Mouse (Mus musculus) cerebellum, adult 18-20 months (tissue): ENCODE data around the gene Icam4.
"Not testable (repeated sequence)": the region's sequence is repeated elsewhere in the genome, so short reads cannot be mapped to it uniquely, and the experiment has no call there.

Experiments used
- DNase-seq, 2 experiments: peaks; one replicate each; pipeline ENCODE4 v3.0.0; 2021

The Icam4 gene

GRCm38 (mm10) chr9:21029291-21030054, at the start of gene Icam4:
TSS of gene Icam4 (plus strand) at chr9:21029373.
- peak; percentile 50 to 58 for DNase-seq

- DNase-seq = no peak
Measured at GRCm38 (mm10) chr9:20979769-20980168, 49.4 kb upstream of the Icam4 start.

DNA sequence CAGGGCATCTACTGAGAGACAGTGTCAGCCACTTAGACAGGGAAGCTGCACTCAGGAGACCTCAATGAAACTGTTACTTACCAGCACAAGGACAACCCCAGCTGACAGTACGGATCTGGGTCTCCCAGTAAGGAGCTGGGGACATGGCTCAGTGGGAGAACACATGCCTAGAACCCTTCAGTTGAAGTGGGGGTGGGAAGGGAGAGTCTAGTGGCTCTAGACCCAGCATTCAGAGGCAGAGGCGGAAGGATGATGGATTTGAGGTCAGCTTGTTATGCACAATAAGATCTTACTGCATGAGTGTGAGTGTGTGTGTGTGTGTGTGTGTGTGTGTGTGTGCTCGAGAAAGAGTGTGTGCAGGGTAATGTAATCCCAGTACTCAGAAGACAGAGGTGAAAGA, 47.0 kb upstream of the Icam4 start:
- DNase-seq = no peak

GRCm38 (mm10) chr9:20983169-20983568, 46.0 kb upstream of the Icam4 start:
- DNase-seq = no peak

DNA sequence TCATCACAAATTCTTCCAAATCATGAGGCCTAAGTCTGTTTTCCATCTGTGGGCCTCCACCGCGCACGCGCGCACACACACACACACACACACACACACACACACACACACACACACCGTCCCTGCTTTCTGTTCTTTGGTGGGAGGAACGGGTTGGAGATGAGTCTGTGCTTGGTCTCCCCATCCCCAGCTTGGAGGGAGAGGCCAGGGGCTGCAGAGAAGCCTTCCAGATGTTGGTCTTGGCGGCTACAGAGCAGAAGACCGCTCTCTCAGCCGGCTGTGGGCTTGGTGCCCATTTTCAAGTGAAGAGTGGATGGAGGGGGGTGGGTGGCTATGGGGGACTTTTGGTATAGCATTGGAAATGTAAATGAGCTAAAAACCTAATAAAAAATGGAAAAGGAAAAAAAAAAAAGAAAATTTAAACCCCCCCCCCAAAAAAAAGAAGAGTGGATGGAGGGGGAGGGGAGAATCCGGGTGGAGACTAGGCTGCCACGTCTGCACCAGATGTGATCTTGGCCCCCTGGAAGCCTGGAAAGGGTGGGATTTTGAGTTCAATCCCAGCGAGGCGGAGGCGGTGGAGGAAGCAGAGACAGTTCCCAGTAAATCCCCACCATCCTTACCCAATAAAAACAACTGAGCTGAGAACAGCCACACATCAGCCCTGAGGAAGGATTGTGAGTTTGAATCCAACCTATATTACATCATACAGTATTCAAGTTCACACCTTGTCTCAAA, 42.1 kb upstream of the Icam4 start:
- DNase-seq = no peak

DNA sequence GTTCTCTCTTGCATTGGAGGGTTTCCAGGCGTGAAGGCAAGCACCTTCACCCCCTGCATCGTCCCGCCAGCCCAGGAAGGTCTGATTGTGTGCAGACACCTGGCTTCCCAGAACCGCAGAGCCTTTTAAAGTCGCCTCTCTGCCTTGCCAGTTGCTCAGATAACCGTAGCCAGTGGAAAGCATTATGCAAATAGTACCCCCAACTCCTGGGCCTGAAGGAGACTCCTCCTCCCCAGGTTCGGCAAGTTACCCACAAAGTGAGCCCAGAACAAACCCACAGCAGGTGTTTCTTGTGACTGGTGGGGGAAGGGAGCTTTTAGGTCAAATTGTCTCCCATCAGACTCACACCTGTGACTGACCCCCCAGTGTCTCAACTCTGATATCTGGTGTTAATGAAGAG, 41.2 kb upstream of the Icam4 start:
- DNase-seq = no peak

DNA sequence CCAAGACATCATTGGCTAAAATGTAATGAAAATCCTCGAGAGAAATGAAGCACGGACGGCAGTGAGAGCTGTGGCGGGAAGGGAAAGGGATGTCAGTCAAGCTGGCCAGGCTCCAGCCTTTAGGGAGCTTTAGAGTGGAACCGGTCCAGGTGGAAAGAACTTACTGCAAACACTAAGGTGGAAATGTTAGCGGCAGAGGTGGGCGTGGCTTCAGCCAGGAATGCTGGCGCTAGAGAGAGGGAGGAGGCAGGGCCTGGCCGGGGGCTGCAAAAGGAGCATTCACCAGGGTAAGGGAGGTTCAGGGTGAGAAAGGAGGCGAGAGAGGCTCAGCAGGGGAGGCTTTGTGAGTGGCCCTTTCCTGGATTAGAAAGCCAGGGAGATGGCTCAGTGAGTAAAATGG, 38.3 kb upstream of the Icam4 start:
- peak in 1 of 2 experiments; percentile 17 for DNase-seq

- DNase-seq = no peak
Measured at GRCm38 (mm10) chr9:20991587-20991986, 37.6 kb upstream of the Icam4 start.

GRCm38 (mm10) chr9:20993165-20993898, 35.8 kb upstream of the Icam4 start:
- no peak for DNase-seq

- DNase-seq = no peak
Measured at GRCm38 (mm10) chr9:20995069-20995468, 34.1 kb upstream of the Icam4 start.

- no peak for DNase-seq
Measured at GRCm38 (mm10) chr9:20997065-20997464, 32.1 kb upstream of the Icam4 start.

DNA sequence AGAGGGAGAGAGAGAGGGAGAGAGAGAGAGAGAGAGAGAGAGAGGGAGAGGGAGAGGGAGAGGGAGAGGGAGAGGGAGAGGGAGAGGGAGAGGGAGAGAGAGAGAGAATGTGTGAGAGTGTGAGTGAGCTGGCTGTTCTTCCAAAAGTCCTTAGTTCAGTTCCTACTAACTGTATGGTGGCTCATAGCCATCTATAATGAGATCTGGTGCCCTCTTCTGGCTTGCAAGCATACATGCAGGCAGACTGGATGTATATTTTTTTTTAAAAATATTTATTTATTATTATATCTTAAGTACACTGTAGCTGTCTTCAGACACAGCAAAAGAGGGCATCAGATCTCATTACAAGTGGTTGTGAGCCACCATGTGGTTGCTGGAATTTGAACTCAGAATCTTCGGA, 30.8 kb upstream of the Icam4 start:
- DNase-seq = not testable (repeated sequence)

DNA sequence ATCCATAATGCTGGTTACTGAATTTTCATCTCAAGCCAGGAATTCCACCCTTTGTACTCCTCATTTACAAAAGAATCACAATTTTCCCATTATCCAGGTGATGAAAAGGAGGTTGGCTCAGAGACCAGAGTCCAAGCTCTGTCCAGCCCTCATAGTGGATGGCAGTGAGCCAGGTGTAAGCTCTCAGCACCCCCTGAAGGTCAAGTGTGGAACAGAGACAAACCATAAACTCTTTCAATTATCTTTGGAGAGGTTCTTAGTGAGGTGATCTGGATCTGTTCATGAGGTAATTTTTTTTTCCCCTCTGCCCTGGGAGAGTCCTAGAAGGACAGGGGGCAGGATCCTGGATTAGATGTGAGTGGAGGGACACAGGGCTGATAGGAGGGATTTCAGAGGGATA, 28.4 kb upstream of the Icam4 start:
- no peak for DNase-seq

GRCm38 (mm10) chr9:21001651-21002200, 27.4 kb upstream of the Icam4 start:
- DNase-seq = no peak

GRCm38 (mm10) chr9:21002270-21002626, 26.9 kb upstream of the Icam4 start:
- DNase-seq = no peak

DNA sequence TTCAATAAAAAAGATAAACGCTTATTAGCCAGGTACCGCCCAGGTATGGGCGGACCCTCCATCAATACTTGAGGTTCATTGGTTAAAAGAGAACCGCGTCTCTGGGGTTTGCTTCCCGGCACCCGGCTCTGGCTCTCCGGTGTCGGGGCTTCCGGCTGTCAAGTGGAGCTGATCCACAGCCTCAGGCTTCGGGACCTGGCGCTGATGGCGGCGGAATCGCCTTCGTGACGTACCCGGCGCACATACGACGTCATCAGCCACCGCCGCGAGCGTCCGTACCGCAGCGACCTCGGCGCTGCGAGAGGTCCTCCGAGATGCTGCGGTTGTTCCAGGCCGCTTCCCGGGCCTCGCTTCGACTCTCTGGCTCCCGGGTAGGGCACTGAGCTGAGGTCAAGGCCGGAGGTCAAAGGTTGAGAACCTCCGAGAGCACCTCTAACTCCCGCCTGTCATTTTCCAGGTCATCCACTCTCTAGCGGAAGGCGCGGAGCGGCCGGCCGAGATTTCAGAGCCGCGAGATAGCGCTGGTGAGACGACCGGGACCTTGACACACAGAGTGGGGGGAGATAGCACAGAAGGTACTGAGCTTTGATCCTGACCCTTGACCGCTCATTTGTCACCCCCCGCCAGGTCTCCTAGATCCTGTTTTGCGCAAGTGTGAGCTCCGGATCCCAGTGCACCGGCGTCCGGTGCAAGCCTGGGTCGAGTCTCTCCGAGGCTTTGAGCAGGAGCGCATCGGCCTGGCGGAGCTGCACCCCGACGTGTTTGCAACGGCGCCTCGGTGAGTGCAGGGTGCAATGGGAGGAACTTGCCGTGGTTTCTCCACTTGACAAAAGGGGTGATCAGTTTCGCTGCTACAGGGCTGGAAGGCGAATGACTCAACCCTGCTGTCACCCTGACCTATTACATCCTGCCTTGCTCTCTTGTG, 26.3 kb upstream of the Icam4 start, which contains the start of gene Mrpl4:
Gene Mrpl4 (plus strand): TSS at position 112 of the 925 bp plus-strand sequence.
- peak; percentile 89 to 94 for DNase-seq

GRCm38 (mm10) chr9:21007313-21007952, 21.7 kb upstream of the Icam4 start:
- DNase-seq = no peak

GRCm38 (mm10) chr9:21008007-21008406, 21.2 kb upstream of the Icam4 start:
- no peak for DNase-seq

GRCm38 (mm10) chr9:21010362-21010761, 18.8 kb upstream of the Icam4 start:
- DNase-seq = no peak

- not testable (repeated sequence) for DNase-seq
Measured at GRCm38 (mm10) chr9:21010939-21011541, 18.1 kb upstream of the Icam4 start.

DNA sequence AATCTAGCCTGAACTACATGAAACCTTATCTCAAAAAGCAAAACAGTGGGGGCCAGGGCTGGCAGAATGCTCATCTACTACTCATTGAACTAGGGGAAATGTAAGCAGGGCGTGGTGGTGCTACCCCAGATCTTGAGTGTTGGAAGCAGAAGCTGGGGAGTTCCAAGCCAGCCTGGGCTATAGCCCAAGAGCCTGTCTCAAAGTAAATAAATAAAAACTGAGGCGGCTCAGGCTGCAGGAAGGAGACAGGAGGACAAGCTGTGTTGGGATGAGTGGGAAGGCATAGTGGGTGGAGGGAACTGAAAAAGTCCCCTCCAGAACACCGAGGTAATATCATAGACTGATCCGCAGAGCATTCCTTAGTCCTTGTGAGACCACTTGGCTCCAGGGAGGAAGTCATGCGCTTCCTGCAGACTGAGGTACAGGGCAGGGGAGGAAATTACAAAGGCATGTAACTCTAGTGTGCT, 17.3 kb upstream of the Icam4 start:
- DNase-seq = no peak
